Mouse (Mus musculus): ENCODE measurements around the gene St8sia2. TPM values are rescaled to one million over a fixed set of nuclear protein-coding genes. Genes with fewer than 3 reads are reported as not detected.
"Not testable (repeated sequence)": the region's sequence is repeated elsewhere in the genome, so short reads cannot be mapped to it uniquely, and the experiment has no call there.

Gene St8sia2
- polyA plus RNA-seq, 1 experiment from 2014 or later, result 3.2 TPM

- Histone ChIP-seq H3K4me2 (ENCODE audit: low read depth, low read length) (no peak overlapping the region), H3K9me3 (ENCODE audit: control insufficient read depth, low read length) (no peaks in the 10 kb centered on the region), H3K4me1 (ENCODE audit: control insufficient read depth, insufficient read depth, low read length) (no peaks in the 10 kb centered on the region), H3K9ac (ENCODE audit: low read depth, low read length) (no peak overlapping the region), H3K4me3 (ENCODE audit: low read length) (no peak overlapping the region), H3K36me3 (ENCODE audit: control insufficient read depth, insufficient read depth, low read length) (no peaks in the 10 kb centered on the region), H3K27me3 (replicated peaks; ENCODE audit: control insufficient read depth, insufficient read depth, low read length) (no peaks in the 10 kb centered on the region), H3K27ac (ENCODE audit: low read length) (no peak overlapping the region)
- no peak for ATAC-seq
- WGBS, result 61% methylated on average over 12 of the region's 12 CpGs
Measured at GRCm38 (mm10) chr7:74000743-74001510, 12.6 kb downstream of the St8sia2 start.

- Histone ChIP-seq H3K36me3 (ENCODE audit: control insufficient read depth, insufficient read depth, low read length) (no peaks in the 10 kb centered on the region), H3K9ac (ENCODE audit: low read depth, low read length) (no peak overlapping the region), H3K27me3 (replicated peaks; ENCODE audit: control insufficient read depth, insufficient read depth, low read length) (no peaks in the 10 kb centered on the region), H3K4me2 (ENCODE audit: low read depth, low read length) (no peak overlapping the region), H3K9me3 (ENCODE audit: control insufficient read depth, low read length) (no peaks in the 10 kb centered on the region), H3K4me3 (ENCODE audit: low read length) (no peak overlapping the region), H3K4me1 (ENCODE audit: control insufficient read depth, insufficient read depth, low read length) (no peaks in the 10 kb centered on the region), H3K27ac (ENCODE audit: low read length) (no peak overlapping the region)
- WGBS, result 86% methylated on average over 2 of the region's 2 CpGs
- ATAC-seq, result no peak
Measured at GRCm38 (mm10) chr7:73989366-73989765, 24.1 kb downstream of the St8sia2 start.

GRCm38 (mm10) chr7:73972157-73972556, 41.3 kb downstream of the St8sia2 start:
- H3K27me3 ChIP-seq (replicated peaks; ENCODE audit: control insufficient read depth, insufficient read depth, low read length); H3K9me3 ChIP-seq (ENCODE audit: control insufficient read depth, low read length); H3K4me3 ChIP-seq (ENCODE audit: low read length); H3K36me3 ChIP-seq (ENCODE audit: control insufficient read depth, insufficient read depth, low read length); H3K4me1 ChIP-seq (ENCODE audit: control insufficient read depth, insufficient read depth, low read length); H3K9ac ChIP-seq (ENCODE audit: low read depth, low read length); H3K4me2 ChIP-seq (ENCODE audit: low read depth, low read length); H3K27ac ChIP-seq (ENCODE audit: low read length): not testable (repeated sequence)
- 0 out of 2 replicates have a peak, but pooled peaks have one; percentile 46 for ATAC-seq
- WGBS, result 23% methylated on average over 5 of the region's 5 CpGs

- no peak overlapping the region for H3K9ac ChIP-seq (ENCODE audit: low read depth, low read length)
- no peak overlapping the region for H3K4me3 ChIP-seq (ENCODE audit: low read length)
- no peaks in the 10 kb centered on the region for H3K36me3 ChIP-seq (ENCODE audit: control insufficient read depth, insufficient read depth, low read length)
- no peak overlapping the region for H3K4me2 ChIP-seq (ENCODE audit: low read depth, low read length)
- ATAC-seq, result no peak
- no peaks in the 10 kb centered on the region for H3K4me1 ChIP-seq (ENCODE audit: control insufficient read depth, insufficient read depth, low read length)
- 86% methylated on average over 3 of the region's 3 CpGs for WGBS
- H3K27me3 ChIP-seq (replicated peaks; ENCODE audit: control insufficient read depth, insufficient read depth, low read length), result no peaks in the 10 kb centered on the region
- no peak overlapping the region for H3K27ac ChIP-seq (ENCODE audit: low read length)
- H3K9me3 ChIP-seq (ENCODE audit: control insufficient read depth, low read length), result no peaks in the 10 kb centered on the region
Measured at GRCm38 (mm10) chr7:73965164-73965563, 48.3 kb downstream of the St8sia2 start.

GRCm38 (mm10) chr7:73962431-73962830, 51.1 kb downstream of the St8sia2 start:
- Histone ChIP-seq H3K9me3 (ENCODE audit: control insufficient read depth, low read length) (no peaks in the 10 kb centered on the region), H3K4me2 (ENCODE audit: low read depth, low read length) (no peak overlapping the region), H3K9ac (ENCODE audit: low read depth, low read length) (no peak overlapping the region), H3K4me1 (ENCODE audit: control insufficient read depth, insufficient read depth, low read length) (0 out of 2 replicates have a peak, but pooled peaks cover 3% of the 10 kb centered on the region), H3K36me3 (ENCODE audit: control insufficient read depth, insufficient read depth, low read length) (no peaks in the 10 kb centered on the region), H3K27me3 (replicated peaks; ENCODE audit: control insufficient read depth, insufficient read depth, low read length) (no peaks in the 10 kb centered on the region), H3K27ac (ENCODE audit: low read length) (no peak overlapping the region), H3K4me3 (ENCODE audit: low read length) (no peak overlapping the region)
- no peak for ATAC-seq
- WGBS, result 80% methylated on average over 5 of the region's 5 CpGs

GRCm38 (mm10) chr7:73954441-73954840, 59.0 kb downstream of the St8sia2 start:
- 59% methylated on average over 5 of the region's 5 CpGs for WGBS
- Histone ChIP-seq H3K9ac (ENCODE audit: low read depth, low read length) (no peak overlapping the region), H3K4me3 (ENCODE audit: low read length) (no peak overlapping the region), H3K4me2 (ENCODE audit: low read depth, low read length) (no peak overlapping the region), H3K36me3 (ENCODE audit: control insufficient read depth, insufficient read depth, low read length) (no peaks in the 10 kb centered on the region), H3K27me3 (replicated peaks; ENCODE audit: control insufficient read depth, insufficient read depth, low read length) (no peaks in the 10 kb centered on the region), H3K4me1 (ENCODE audit: control insufficient read depth, insufficient read depth, low read length) (0 out of 2 replicates have a peak, but pooled peaks cover 3% of the 10 kb centered on the region), H3K27ac (ENCODE audit: low read length) (no peak overlapping the region), H3K9me3 (ENCODE audit: control insufficient read depth, low read length) (no peaks in the 10 kb centered on the region)
- no peak for ATAC-seq

GRCm38 (mm10) chr7:73953131-73953530, 60.4 kb downstream of the St8sia2 start:
- WGBS, result 84% methylated on average over 4 of the region's 4 CpGs
- Histone ChIP-seq H3K9ac (ENCODE audit: low read depth, low read length) (no peak overlapping the region), H3K4me2 (ENCODE audit: low read depth, low read length) (no peak overlapping the region), H3K4me1 (ENCODE audit: control insufficient read depth, insufficient read depth, low read length) (no peaks in the 10 kb centered on the region), H3K4me3 (ENCODE audit: low read length) (no peak overlapping the region), H3K9me3 (ENCODE audit: control insufficient read depth, low read length) (no peaks in the 10 kb centered on the region), H3K27ac (ENCODE audit: low read length) (no peak overlapping the region), H3K36me3 (ENCODE audit: control insufficient read depth, insufficient read depth, low read length) (no peaks in the 10 kb centered on the region), H3K27me3 (replicated peaks; ENCODE audit: control insufficient read depth, insufficient read depth, low read length) (no peaks in the 10 kb centered on the region)
- no peak for ATAC-seq

- Histone ChIP-seq H3K9ac (ENCODE audit: low read depth, low read length) (no peak overlapping the region), H3K36me3 (ENCODE audit: control insufficient read depth, insufficient read depth, low read length) (no peaks in the 10 kb centered on the region), H3K4me3 (ENCODE audit: low read length) (no peak overlapping the region), H3K27me3 (replicated peaks; ENCODE audit: control insufficient read depth, insufficient read depth, low read length) (no peaks in the 10 kb centered on the region), H3K4me2 (ENCODE audit: low read depth, low read length) (no peak overlapping the region), H3K4me1 (ENCODE audit: control insufficient read depth, insufficient read depth, low read length) (peaks cover 6% of the 10 kb centered on the region; the same call in 1 of the 2 replicates), H3K27ac (ENCODE audit: low read length) (no peak overlapping the region), H3K9me3 (ENCODE audit: control insufficient read depth, low read length) (no peaks in the 10 kb centered on the region)
- WGBS, result 22% methylated on average over 4 of the region's 4 CpGs
- peak; percentile 83 for ATAC-seq
Measured at GRCm38 (mm10) chr7:73941640-73942039, 71.8 kb downstream of the St8sia2 start.

- 87% methylated on average over 8 of the region's 8 CpGs for WGBS
- Histone ChIP-seq H3K9me3 (ENCODE audit: control insufficient read depth, low read length) (no peaks in the 10 kb centered on the region), H3K4me3 (ENCODE audit: low read length) (no peak overlapping the region), H3K27ac (ENCODE audit: low read length) (no peak overlapping the region), H3K4me2 (ENCODE audit: low read depth, low read length) (no peak overlapping the region), H3K4me1 (ENCODE audit: control insufficient read depth, insufficient read depth, low read length) (peaks cover 6% of the 10 kb centered on the region; the same call in 1 of the 2 replicates), H3K9ac (ENCODE audit: low read depth, low read length) (no peak overlapping the region), H3K36me3 (ENCODE audit: control insufficient read depth, insufficient read depth, low read length) (no peaks in the 10 kb centered on the region), H3K27me3 (replicated peaks; ENCODE audit: control insufficient read depth, insufficient read depth, low read length) (no peaks in the 10 kb centered on the region)
- ATAC-seq, result no peak
Measured at GRCm38 (mm10) chr7:73939236-73939635, 74.3 kb downstream of the St8sia2 start.

All from intestine, embryonic 16.5 days (tissue).